Mouse (Mus musculus) retina, embryonic 14.5 days (tissue): ENCODE results near the gene Cdkl1.

Experiments
- DNase-seq: peaks from one replicate; pipeline ENCODE4 v3.0.0-alpha.2; 2015; ENCODE audit warnings: low spot score

The Cdkl1 gene

DNA sequence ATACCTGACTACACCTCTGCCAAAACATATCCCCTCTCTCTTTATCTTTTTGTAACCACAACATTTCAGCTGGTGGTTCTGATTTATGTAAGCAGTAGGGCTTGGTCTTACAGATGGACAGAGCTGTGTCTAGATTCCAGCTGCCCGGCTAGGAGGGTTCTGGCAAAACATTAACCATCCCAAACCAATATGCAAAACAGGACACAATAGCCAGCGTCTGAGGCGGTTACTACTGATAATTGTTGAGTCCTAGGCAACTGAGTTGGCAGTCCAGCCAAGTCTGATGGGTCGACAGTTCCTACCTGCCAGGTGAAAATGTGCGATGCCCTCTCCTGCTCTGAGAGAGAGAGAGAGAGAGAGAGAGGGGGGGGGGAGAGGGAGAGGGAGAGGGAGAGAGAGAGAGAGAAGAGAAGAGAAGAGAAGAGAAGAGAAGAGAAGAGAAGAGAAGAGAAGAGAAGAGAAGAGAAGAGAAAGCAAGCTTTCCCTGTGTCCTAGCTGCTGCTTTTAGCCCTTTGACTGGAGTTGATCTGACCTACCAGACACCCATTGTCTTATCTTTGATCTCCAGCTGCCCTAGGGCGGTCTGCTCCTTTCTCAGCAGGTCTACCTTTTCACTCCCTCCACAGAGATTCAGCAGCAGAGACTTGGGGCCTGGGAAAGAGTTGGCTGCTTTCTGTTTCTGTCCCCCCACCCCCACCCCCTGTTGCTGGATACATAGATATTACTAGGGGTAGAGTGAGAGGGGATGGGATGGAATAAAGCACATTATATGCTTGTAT lies 7.6 kb downstream of the Cdkl1 start:
- no peak for DNase-seq

DNA sequence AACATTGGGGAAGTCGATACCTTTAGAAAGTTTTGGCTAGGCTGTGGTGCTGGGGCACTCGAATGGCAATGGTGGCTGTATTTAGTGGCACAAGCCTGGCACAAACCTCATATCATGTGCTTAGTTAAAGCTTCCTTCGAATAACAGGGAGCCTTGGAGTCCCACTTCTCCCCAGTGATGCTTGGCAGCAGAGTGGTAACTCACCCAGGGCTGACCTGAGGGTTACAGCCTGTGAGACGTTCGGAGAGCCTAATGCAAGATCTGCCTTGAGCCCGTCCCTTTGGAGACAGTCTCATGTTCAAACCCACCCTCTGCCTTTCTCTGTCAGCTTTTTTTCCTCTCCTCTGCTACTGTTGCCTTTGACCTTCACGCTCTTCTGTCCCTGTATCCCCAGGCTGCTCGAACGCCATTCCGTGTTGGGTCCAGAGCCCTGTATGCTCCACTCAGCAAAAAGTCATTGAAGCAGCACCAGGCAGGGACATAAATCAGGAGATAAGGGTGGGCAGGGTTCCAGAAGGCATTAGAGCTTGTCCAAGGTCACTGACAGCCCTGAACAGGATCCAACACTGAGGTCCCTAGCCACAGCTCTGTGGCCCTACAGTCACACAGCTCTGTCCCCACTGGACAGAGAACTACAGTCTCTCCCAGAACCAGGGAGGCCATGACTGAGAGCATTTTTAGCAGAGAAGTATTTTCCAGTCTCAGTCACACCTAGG lies 9.0 kb downstream of the Cdkl1 start:
- no peak for DNase-seq

DNA sequence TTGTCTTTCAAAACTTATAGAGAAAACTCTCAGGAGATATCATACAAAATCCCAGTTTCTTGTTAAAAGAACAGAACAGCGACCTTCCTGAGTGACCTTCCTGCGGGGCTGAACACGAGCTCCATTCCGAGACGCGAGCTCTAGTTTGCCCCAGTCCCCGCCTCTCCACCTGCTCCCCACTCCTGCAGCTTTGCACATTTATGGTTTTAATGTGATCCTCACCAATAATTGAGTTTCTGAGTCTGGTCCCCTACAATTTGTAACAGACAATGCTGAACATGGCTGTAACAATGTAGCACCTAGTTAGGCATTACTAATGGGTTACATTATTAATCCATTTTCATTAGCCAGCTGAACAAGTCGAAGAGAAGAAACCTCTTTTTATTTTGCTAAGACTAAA lies 9.6 kb downstream of the Cdkl1 start:
- DNase-seq, result no peak

DNA sequence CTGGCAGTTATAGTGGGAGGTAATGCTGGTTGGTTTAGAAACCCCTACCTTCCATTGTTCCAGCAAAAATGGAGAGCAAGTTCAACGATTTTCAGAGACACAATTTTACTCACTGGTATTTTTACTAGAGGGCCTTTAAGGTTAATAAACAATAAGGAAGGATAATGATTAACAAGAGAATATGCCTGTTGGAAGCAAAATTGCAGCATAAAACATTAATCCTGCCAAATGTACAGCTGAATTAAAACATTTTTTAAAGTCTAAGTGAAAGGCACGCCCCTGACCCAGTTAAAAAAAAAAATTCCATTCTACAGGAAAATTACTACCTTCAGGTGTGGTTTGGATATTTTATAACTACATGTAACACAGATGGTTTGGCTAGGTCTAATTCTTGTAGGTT lies 13.1 kb downstream of the Cdkl1 start:
- no peak for DNase-seq

DNA sequence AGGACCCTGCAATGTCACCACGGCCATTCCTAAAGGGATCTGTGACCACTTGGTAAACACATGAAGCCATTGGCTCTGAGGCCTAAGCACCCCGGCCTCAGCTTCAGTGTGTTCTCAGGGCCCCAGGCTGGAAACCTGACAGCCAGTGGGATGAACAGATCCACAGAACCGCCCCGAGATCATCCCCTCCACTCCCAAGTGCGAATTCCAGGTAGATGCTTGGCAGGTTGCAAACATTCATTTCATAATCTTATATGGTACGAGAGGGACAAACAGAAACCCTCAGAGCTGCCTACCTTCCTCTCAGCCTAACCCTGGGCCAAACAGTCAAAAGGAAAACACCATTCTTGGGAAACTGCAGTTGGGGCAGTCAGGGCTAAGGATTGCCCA lies 13.7 kb downstream of the Cdkl1 start:
- no peak for DNase-seq

DNA sequence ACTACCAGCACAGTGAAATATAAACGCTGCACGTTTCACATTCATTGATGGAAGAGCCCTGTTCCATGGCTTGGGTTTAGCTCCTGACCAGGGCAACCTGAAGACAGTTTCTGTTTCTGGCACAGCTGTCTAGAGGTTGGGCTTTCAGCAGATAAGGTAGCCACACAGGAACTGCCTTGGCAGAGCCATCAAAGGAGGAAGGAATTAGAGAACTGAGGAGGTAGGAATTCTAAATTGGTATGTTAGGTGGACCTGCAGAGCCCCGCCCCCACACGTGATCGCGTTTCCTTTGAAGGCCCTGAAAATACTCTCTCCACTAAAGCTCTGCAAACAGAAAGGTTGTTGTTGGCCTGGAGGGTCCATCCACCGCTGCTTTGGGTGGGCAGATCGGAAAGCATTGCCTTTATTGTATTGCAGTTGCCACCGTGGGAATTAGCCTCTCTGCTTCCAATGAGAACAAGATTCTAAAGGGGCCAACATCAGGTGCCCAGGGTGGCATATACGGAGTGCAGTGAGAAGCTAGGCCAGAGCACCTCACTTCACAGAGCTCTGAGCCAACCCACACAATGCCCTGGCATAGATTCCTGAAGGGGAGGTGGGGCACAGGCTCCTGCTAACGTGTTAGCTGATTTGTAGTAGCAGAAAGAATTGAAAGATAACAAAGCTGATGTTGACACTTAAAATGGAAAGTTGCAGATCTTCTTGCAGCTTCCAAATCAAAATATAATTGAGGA lies 14.3 kb downstream of the Cdkl1 start:
- no peak for DNase-seq

DNA sequence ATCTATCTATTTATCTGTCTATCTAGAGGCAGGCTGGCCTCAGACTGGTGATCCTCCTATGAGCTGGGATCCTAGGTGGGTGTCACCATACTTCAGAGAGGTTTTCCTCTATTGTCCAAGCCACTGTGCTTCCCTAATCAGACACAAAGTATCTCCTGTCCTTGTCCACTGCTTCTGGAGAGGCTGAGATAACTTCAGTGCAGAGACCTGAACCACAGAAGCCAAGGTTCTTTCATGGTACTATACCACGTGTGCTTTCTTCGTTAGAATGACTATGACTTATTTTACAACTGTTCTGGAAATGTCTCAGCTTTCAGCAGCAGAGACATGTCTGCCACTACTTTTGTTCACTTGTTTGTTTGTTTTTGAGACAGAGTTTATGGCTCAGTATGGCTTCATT lies 22.2 kb downstream of the Cdkl1 start:
- no peak for DNase-seq

DNA sequence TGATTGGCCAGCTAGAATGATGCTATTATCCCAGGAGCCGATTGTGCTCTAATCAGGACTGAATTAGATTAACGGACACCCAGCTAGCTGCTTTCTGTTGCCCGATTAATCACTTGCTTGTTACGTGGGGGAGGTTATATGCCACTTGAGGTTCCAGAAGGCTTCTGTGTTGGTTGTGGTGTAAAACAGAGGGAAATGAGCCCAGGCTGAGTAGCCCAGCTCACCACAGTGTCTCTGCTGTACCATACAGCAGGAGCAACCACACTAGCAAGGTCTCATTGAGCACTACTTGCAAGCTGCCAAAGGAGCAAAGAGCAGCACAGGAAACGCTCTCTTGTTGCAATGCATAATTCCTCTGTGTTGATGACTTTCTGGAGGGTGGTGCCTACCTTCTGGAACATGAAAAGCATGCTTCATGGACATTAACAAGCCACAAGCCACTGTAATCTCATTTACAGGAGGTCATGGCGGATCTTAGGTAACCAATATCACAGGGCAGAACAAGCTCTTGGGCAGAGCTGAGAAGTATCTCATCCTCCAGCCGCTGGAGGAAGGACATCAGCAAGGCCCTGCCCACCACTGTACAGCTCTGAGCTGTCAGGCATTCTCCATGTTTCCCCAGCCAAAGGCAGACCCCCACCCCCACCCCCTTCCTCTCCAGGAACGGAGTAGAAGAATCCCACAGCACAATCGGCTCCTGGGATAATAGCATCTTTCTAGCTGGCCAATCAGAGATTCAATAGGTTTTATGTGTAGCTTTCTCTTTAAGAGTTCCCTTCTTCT lies 23.4 kb downstream of the Cdkl1 start:
- no peak for DNase-seq

DNA sequence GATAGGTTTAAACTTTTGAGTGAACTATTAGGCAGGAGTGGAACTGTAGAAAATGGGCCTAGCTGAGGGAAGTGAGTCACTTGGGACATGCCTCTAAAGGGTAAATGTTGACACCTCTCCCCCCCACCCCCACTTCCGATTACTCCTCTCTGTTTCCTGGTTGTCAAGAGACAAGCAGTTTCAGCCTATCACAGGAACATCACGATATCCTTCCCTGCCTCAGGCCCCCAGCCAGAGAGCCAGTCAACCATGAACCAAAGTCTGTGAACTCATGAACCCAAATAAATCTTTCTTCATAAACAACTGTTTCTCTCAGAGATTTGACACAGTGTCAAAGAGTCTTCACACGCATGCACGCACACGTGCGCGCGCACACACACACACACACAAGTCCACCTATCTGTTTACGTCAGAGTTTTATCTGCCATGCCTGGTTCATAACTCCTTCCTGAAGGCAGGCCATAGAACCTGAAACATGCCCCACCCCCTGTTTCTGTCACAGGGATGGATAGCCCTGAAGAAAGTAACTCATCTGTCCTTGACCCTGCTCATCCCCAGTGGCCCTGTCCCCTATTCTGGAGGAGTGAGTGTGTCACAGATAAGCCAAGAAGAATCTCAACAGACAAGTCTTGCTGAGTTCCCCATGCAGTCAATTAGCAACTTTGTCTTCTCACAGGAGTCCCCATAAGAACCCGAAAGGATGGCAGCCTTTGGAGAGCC lies 24.7 kb downstream of the Cdkl1 start:
- DNase-seq, result no peak

DNA sequence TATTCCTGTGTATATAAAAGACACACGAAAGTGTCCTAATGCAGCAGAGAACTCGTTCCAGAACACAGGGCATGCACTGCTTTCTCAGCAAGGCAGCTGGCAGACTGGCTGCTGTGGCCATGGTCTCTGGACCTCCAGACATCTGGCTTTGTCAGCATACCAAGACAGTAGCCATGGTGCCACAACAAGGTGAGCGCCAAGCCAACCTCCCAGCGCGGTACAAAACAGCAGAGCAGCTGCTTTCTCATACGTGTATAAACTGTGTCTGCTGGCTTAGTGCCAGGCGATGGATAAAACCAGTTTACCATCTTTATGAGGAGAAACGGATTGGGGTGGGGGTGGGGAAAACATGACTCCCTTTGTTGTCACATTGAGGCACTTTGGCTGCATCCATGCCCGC lies 25.5 kb downstream of the Cdkl1 start:
- no peak for DNase-seq

DNA sequence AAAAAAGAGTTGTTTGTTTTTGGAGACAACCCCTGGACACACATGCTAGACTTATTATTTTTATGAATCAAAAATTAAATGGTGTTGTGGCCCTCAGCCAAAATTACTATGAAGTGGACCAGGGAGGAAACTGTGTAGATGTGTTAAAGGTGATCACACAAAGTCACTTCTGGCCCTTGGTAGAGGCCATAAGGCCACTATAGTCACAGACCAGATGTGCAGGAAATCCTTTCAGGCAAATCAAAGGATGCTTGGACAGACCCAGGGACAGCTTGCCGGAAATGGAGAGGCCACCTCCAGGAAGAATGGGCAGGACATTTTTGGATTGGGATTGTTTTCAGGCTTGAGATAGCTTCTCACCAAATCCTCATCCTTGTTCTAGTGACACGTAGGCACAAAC lies 29.5 kb downstream of the Cdkl1 start:
- no peak for DNase-seq

DNA sequence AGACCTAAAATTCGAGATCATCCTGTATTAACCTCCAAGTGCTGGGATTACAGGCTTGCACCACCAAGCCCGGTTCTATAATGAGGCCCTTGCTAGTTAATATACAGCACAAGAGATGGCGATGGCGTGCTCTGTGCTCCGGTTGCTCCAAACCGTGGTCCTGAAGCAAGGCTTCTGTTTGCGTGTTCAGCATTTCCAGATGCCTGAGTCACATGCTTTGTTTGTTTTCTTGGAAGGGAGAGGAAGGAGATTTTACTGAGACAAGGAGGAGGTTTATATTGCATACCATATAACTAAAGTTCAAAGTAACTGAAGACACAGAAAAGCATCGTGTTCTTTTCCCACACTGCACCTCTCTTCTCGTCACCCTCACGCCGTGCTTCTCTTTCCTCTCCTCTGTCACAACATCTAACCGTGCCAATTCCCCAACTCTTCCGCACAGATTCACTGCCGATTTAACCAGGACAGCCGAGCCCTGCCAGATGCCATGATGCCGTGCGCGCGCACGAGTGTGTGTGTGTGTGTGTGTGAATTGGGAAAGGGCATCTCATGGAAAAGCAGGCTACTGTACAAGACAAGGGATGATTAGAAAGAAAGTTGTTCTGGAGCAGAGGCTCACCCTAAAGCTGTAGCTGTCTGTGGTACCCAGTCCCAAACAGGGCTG lies 30.2 kb downstream of the Cdkl1 start:
- no peak for DNase-seq

DNA sequence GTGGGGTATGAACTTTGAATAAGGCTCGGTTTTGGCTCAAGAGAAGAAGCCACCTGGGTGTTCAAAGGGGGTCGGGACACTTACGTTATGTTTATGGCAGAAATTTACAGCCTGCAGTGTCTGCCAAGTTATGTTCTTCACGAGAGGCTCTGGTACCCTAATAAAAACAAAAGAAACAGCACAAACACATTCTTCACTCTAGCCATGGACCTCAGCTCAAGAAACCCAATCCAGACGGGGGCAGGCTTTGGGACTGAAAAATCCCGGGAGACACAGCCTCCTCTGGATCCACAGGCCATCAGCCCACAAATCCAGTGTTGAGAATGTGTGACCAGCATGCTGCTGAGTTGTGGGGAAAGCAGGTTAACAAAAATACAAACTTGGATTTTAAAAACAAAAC lies 31.1 kb downstream of the Cdkl1 start:
- DNase-seq, result no peak

DNA sequence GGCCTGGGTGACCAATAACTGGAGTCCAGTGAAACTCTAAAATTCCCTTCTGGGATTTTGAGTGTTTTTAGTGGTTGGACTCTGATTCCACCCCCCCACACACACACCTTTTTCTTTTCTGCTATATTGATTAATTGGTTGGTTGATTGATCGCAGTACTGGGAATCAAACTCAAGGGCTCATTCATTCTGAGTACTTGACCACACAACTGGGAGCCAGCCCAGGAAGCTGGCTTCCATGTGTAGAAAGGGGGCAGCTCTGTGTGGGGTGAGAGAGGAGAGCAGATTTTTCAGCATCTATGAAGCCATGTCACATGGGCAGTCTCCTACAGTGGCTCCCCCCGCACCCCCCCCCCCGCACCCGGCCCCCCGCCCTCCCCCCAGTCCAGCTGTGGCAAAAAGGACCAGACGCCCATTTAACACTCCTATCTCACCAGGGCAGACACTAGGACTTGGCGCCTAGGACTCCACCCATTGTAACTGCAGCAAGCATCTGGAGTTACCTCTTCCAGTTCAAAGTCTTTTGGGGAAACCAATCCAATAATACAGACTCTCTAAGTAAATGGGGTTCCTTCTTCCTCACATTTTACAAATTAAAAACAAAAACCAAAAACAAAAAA lies 31.7 kb downstream of the Cdkl1 start:
- DNase-seq, result no peak

DNA sequence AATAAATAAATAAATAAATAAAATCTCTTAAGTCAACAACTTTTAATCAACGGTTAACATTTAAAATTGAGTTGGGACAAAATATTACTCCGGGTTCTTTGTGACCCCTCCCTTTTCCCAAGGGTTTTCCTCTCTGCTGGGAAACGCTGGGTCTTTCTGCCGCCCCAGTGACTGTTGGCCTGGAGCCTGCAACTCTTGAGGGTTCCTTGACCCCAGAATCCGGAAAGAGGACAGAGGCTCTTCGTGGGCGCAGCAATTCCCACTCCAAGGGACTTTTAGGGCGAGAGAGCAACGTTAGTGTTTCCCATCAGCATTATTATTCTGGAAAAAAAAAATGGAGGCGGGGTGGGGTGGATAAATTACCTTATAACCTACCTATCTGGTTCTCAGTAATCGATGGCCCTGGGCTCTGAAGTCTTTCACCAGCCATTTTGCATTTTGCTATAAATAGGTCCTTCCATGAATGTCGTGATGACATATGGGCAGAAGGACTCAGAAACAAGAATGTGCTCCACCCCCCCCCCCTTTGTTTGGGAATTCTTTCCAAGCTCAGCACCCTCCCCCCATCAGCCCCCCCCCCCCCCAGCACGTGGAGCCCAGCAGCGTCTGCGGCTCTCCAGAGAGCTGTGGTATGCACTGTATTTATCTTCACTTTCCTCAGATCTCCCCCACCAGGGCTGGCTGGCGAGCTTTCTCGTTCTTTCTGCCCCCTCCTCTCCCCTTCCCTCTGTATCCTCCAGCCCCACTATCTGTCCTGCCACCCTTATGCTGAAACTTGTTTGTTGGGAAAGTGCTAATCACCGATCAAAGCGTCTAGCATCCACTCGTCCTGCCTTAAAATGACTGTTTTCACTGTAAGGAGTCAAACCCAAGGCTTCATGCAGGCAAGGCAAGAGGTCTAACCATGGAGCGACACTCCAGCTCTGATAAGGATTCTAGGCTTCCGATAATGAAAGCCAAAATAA lies 32.6 kb downstream of the Cdkl1 start:
- peak; percentile 49 for DNase-seq

DNA sequence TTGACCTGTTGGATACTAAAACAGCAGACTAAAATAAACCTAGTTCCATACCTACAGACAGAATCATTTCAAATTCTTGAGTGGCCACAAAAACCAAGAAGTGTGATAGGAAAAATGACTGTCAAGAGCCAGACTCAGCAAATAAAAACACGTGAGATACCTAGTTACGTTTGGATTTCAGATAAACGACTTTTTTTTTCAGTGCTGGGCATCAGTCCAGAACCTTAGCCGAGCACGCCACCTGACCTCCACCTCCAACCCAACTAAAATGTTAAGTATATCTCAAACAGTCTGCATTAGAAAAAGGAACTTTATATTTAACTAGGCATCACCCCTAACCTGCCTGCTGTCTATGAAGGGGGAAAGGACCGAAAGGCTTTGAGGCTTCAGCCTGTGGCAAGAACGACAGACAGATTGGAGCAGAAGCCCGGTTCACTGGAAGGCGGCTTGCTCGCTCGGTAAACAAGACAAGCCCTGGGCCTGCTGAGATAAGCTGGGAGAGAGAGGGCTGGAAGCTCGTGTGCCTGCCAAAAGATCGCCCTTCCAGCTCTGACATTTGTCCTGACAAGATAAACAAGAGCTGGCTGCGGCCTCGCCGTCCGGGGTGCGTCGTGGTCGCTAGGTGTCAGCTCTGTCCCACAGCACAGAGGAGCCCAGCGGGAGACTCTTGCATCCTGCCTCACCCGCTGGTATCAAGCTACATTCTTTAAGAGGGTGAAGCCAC lies 33.5 kb downstream of the Cdkl1 start:
- DNase-seq, result peak; percentile 73

DNA sequence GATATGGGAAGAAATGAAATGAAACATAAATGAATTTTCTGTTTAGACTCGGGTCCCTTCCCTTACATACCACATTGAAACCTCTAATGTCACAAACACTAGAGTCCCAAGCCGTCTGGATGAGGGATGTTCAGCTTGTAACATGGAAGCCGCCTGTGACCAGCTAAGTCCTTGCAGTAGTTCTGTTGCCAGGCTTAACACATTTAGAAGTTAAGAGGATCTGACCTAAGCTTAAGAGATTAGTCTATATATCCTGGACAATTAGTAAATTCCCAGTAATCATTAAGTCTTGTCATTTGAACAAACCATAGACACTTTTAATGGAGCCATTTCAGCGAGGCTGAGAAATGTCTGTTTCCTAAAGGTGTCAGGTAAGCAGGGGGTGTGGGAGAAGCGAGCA lies 35.1 kb downstream of the Cdkl1 start:
- DNase-seq, result no peak

DNA sequence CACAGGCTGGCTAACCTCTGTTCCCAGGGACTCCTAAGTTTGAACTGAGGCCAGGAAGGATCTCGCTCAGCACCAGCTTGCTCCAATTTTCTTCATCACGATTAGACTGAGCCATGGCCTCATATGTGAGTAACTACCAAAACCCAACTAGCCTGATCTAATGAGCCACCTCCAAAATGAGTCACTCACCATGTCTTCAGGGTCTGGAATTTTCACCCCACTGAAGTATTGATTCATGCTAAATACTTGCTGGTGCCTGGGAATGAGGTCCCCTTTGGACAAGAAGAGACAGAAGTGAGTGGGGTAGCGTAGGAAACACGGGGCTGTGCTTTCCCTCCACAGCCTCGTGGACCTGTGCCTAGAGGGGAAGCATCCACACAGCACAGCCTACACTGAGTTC lies 37.1 kb downstream of the Cdkl1 start:
- DNase-seq, result no peak

DNA sequence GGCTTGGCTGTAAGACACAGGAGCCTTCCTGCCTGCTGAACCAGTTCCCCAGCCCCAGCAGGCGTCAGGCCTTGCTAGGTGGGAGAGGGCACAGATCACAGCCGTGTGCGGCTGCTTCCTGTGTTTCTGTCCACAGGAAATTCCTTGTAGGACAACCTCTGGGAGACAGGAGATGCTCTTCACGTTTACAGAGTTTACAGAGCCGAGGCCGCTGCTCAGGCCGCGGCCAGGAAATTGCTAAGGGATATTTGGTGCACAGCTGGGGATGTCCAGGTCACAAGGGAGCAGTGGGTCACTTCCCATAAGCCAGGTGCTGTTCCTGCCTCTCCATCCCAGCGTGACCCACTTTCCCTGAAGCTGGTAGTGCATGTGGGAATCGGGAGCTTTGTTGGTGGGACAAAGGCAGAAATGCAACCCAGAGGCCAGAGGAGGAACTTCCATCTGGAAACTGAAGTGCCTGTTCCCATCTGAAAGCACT lies 39.2 kb downstream of the Cdkl1 start:
- DNase-seq, result peak; percentile 73
